Mouse (Mus musculus): ENCODE measurements around the gene Lamtor4.

DNA sequence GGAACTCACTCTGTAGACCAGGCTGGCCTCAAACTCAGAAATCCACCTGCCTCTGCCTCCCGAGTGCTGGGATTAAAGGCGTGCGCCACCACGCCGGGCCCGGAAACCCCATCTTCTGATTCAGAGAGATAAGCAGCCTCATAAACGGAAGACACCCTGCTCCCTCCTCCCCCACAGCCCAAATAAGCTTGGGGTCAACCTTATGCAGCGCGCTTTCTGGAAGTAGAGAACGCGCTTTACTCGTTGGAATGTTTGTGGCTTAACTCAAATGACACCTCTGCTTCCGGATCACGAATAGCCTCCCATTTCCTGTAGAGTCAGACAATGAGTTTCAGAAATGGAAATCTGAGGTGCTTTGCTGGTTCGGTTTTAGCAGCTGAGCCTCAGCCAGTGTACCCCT, 25.5 kb downstream of the Lamtor4 start:
- TF ChIP-seq FLI1 (IDR thresholded peaks at IDR 0.05; ENCODE audit: low read length) = no peak
- TF ChIP-seq GATA1 (IDR thresholded peaks at IDR 0.05; ENCODE audit: borderline replicate concordance, low read length) = no peak

All from megakaryocyte, embryonic 14.5 days (primary cell).